Mouse (Mus musculus): ENCODE data around the gene Foxn4.

Foxn4 gene

GRCm38 (mm10) chr5:114273693-114274402 is at the start of gene Foxn4:
Gene Foxn4 (minus strand): TSS chr5:114273807.
- DNase-seq (ENCODE audit: low spot score in 2 of 2), result no peak

- no peak for DNase-seq (ENCODE audit: low spot score in 2 of 2)
These were observed 49.6 kb upstream of the Foxn4 start for GRCm38 (mm10) chr5:114323105-114323790.

- no peak for DNase-seq (ENCODE audit: low spot score in 2 of 2)
These were observed 36.1 kb upstream of the Foxn4 start for GRCm38 (mm10) chr5:114309680-114310036.

GRCm38 (mm10) chr5:114308765-114309679 is 35.4 kb upstream of the Foxn4 start:
- DNase-seq (ENCODE audit: low spot score in 2 of 2), result no peak

GRCm38 (mm10) chr5:114306496-114306895 is 32.9 kb upstream of the Foxn4 start:
- no peak for DNase-seq (ENCODE audit: low spot score in 2 of 2)

DNA sequence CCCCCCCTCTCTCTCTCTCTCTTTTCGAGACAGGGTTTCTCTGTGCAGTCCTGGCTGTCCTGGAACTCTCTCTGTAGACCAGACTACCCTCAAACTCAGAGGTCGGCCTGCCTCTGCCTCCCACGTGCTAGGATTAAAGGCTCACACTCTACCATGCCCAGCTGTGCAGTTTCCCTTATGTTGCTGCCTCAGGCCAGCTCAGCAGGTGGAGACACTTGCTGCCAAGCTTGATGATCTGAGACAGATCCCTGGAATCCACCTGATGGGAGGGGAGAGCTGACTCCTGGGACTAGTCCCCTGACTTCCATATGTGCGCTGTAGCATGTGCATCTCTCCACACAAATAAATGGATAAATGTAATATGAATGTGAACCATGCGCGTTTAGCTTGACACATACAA is 29.6 kb upstream of the Foxn4 start:
- DNase-seq (ENCODE audit: low spot score in 2 of 2), result no peak

GRCm38 (mm10) chr5:114299883-114300610 is 26.4 kb upstream of the Foxn4 start:
- no peak for DNase-seq (ENCODE audit: low spot score in 2 of 2)

GRCm38 (mm10) chr5:114299156-114299855 is 25.7 kb upstream of the Foxn4 start:
- DNase-seq (ENCODE audit: low spot score in 2 of 2), result no peak

- no peak for DNase-seq (ENCODE audit: low spot score in 2 of 2)
These were observed 24.7 kb upstream of the Foxn4 start for GRCm38 (mm10) chr5:114298212-114298894.

- no peak for DNase-seq (ENCODE audit: low spot score in 2 of 2)
These were observed 23.4 kb upstream of the Foxn4 start for GRCm38 (mm10) chr5:114296693-114297631.

DNA sequence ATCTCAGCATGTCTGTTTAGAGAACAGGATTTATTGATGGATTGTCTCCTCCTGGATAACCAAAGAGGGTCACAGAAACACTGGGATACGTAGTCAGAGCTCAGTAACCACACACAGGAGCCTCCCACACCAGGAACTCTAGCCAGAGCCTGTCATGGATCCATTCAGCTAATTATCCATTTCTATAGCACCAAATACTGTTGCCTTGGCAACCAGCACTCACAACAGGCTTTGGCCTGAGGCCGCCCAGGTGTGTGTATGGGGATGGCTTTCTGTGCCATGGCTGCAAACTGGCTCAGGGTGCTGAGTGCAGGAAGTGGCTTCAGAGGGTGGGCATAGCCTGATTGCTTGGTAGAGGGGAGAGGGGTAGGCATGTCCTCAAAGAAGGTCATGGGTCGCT is 16.4 kb upstream of the Foxn4 start:
- DNase-seq (ENCODE audit: low spot score in 2 of 2), result no peak

GRCm38 (mm10) chr5:114288874-114289273 is 15.3 kb upstream of the Foxn4 start, which contains the start of gene Myo1h:
Gene Myo1h (plus strand): TSS chr5:114289166.
- no peak for DNase-seq (ENCODE audit: low spot score in 2 of 2)

DNA sequence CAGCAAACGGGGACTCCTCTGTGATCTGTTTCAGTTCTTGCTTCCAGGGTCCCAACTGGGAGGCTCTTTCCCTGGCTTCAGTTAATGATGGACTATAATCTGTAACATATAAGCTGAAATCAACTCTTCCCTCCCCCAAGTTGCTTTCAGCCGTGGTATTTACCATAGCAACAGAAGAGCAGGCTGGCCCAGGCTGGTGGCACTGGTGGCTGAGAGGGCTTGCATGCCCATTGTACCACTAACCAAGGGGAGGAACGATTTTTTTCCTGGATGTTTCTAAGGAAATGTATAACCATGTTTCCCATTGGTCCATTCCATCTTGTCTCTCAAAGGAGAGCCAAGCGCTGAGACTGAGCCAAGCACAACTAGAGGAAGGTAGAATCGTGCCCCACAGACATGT is 14.8 kb upstream of the Foxn4 start:
- no peak for DNase-seq (ENCODE audit: low spot score in 2 of 2)

GRCm38 (mm10) chr5:114286872-114287571 is 13.4 kb upstream of the Foxn4 start:
- DNase-seq (ENCODE audit: low spot score in 2 of 2), result no peak

DNA sequence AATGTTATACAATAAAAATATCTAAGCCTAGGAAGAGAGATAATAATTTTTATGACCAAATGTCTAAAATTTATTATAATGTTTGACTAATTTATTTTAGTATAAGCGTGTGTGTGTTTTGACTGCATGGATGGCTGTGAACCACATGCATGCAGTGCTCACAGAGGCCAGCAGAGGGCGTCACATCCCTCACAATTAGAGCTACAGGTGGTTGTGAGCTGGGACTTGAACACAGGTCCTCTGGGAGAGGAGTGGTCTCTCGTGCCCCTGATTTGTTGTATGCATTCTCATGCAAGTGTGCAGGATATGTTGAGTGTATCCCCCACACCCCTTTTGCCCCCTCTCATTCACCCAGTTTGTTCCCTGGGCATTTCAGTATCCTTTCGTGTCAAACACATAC is 12.5 kb upstream of the Foxn4 start:
- DNase-seq (ENCODE audit: low spot score in 2 of 2), result no peak

DNA sequence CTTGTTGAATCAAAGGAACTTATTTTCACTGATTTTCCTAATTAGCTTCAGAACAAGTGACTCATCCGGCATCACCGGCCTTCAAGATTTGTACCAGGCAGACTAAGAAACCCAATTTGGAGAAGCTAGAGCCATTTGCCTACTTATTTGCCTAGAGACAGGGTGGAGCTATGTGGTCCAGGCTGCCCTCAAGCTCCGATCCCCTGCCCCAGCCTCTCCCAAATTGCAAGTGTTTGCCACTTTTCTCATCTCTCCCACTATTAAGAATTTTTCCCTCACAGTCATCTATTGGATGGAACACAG is 11.7 kb upstream of the Foxn4 start:
- no peak for DNase-seq (ENCODE audit: low spot score in 2 of 2)

DNA sequence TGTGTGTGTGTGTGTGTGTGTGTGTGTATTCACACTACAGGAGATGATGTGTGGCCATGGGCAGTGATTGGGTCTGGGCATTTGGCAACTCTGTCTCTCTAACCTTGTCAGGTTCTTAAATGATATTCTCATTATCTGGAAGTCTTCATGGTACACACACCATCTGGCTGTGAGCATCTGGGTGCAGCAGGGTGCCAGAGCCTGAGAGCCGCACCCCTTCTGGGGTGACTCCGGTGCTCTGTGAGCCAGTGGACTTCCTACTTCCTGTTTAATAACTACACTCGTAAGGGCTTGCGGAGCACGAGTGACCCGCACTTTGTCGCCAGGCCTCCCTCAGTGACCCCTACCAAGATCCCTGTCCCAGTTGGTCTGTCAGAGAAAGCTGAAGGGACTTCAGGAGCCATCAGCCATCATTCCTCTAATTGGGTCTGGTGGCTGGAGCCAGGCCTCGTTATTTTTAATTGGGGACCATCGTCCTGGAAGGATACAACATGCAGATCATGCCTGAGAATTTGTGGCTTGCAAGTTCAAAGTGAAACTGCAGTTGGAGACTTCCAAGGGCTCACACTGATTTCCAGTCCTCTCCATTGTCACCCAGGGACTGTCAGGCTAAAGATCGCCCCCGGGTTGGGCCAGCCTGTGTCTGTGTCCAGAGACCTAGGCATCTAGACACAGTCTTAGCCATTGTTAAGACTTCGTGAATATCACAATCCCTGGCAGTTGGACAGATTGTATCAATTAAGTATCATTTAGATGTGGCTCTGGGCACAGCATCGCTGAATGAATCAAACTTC is 11.2 kb upstream of the Foxn4 start:
- DNase-seq (ENCODE audit: low spot score in 2 of 2), result no peak

DNA sequence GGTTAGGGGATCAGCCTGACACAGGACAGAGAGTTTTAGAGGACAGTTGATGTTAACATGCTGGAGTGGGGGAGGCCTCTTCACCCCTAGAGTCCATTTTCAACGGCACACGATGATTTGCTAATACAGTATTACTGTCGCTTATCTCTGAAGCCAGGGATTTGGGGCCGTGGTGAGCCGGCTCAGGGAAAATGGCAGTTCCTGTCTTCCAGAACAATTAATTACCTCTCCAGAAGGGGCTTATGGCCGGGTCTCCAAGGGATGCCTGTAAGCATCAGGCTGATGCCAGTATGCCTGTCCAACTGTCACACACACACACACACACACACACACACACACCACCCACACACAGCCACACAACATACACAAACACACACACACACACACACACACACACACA is 8.7 kb upstream of the Foxn4 start:
- no peak for DNase-seq (ENCODE audit: low spot score in 2 of 2)

Measured in frontal cortex, postnatal 25 days (tissue).